Mouse (Mus musculus): ENCODE data around the gene Srp9.

The Srp9 gene

DNA sequence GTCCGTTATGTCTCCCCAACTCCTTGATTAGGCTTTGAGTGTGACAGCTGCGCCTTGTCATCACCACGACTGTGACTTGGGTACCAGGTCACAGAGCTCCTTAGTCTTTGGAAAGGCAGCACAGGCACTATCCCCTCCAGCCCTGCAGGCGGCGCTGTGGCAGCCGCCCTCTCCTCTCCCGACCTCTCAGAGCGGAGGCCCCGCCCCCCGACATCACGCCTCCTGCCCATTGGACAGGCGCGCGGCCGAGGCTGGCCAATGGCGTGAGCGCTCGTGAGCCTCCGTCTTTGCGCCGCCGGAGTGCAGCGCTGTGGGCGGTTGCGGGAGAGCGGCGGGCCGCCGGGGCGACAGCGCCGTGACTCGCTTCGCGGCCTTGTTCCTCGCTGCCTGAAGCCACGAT, at the start of gene Srp9:
Gene Srp9, plus strand, starts transcription at position 232 of the 400 bp plus-strand sequence.
- DNase-seq, result peak; percentile 99

DNA sequence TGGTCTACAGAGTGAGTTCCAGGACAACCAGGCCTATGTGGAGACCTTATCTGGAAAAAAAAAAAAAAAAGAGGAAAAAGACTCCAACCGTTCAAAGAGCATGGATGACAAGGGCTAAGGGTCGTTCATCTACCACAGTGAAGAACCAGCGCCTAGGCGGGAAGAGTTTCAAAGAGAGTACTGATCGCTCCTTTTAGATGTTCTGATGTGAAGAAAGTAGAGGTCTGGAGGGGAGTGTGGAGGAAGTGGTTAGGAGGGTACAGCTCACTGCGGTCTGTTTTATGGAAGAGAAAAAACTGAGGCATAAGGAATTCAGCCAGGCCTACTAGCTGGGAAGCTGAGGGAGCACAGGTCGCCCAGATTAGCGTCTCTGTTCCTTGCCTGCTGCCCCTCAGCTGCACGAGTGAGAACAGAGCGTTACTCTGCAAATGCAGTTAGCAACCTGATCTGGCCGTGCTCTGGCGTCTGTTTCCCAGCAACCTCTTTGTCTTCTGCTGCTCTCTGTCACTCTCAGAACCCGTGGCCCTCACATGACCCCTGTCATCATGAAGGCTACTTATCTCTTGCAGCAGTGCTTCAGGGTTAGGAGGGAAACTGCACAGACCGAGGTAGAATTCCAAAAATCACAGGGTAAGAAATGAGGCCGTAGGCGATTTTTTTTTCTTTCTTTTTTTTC, 42.7 kb upstream of the Srp9 start:
- no peak for DNase-seq

DNA sequence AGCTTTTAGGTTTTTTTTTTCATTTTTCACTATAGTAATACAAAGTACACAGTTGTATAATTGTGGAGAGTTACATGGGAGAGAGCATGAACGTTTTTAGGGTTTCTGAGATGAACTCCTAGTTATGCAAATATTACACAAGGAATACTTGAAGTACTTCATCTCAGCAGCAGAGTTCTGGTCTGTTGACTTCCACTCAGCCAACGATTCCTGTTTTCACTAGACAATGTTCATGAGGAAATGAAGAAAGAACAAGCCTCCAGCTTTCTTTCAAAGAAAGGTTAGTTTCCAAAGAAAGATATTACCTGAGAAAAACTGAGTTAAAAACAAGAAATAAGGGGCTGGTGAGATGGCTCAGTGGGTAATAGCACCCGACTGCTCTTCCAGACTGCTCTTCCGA, 41.1 kb upstream of the Srp9 start:
- DNase-seq, result no peak

DNA sequence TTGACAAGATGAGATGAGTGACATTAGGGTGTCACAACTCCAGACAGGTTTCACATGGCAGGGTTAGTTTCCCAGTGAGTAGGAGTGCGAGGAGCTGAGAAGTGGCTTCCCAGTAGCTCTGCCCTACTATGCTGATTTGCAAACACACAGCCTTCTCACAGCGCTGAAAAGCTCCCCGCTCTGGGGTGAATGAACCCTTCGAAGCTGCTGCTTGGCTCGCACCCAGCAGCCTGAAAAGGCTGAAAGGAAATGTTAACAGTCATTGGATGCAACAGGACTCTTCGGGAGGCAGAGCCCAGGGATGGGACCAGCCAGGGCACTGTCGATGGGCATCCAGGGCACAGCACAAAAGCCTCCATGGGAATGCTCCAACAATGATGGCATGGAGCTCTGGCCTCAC, 37.8 kb upstream of the Srp9 start:
- peak; percentile 68 for DNase-seq

DNA sequence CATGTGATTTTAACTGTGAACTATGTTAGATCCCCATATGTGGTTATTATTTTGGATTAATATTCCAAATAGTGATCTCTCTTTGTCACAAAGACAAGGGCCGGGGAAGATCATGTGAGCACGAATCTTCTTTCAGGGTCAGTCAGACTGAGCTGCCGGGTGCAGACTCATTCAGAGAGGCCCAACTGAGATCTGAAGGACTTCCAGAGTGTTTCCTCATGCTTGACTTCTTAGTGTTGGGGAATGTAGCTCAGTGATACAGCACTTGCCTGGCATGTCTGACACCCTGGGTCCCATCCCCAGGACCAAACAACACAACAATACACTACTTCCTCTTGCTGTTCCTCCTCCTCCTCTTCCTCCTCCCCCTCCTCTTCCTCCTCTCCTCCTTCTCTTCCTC, 37.2 kb upstream of the Srp9 start:
- no peak for DNase-seq

DNA sequence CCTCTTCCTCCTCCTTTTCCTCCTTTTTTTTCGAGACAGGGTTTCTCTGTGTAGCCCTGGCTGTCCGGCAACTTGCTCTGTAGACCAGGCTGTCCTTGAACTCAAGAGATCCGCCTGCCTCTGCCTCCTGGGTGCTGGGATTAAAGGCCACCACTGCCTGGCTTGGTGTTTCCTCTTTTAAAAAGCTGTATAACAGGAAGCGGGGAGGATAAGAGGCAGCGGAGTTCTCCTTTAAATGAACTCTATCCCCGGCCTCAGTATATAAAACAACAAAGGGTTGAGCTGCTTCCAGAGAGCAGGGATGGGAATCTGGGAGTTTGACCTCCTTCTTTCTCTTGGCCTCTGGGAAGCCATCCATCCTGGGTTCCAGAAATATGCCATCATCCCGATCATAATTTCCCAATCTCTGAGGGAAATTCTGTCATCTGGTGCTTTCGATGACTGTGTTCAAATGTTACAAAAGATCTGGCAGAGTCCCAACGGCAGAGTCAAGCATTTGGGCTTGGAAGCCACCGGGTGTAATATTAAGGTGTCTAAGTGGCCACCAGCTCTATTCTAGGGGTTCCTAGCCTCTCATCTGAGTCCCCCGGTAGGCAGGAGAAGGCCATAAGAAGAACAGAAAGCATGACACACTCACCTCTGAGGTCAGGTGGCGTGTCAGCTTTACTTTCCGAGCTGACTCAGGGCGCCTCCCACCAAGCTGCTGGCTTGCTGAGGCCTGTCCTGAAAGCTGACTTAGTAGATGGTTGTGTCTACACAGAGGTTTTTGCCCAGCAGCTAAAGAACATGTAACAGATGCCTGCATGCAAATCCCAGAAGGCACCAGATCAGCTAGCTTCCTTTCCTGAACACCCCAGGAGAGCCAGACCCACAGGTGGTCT, 36.5 kb upstream of the Srp9 start:
- no peak for DNase-seq

DNA sequence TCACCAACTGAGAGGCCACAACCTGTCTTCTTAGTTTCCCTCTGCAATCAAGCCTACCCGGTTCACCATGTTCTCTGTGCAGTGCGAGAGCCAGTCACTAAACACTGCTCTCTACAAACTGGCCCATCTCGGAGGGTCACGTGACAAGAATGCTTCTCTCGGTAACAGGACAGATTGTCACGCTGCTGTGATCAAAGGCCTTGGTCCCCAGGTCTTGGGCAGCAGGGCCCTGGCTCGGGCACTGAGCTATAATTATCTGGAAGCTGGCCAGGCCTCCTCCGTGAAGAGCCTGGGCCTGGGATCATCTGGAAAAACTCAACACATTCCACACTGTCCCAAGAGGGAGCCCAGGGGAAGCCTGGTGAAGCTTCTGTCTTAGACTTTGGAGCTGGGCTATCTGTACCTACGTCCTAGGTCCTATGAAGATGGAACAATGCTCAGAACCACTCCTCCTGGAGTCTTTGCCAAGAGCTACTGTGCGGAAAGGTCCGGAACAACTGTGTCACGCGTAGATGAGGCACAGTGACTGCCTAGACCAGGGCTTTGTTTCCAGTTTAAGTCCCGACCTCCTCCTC, 35.6 kb upstream of the Srp9 start:
- DNase-seq, result peak; percentile 64

DNA sequence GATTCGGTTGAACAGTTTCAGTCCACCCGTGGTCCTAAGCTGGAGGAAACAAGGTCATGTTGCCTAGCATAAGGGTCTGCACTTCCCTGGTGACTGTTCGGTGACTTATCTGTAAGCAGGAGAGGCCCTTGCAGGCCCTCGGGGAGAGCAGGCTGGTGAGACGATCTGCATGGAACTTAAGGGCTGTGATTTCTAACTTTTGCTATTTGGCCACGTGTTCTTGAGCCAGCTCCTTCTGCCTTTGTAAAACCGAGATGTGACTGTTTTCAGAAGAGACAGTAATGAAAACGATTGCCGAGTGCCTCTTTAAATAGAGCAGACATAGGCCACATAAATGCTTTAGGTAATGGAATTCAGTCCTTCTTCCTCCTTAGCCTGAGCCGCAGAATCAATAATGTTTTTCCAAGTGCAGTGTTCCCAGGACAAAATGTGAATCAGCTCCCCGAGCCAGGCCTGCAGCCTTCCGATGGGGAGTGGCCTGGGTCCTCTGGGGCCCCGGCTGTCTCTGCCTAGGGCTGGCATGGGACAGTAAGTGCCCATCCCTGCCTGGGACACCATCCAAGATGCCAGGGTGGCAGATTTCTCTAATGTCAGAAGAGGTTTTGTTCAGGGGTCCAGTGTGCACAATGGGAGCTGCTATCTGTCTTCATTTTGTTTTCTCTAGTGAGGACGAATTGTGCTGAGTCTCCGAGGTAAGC, 34.8 kb upstream of the Srp9 start:
- no peak for DNase-seq

DNA sequence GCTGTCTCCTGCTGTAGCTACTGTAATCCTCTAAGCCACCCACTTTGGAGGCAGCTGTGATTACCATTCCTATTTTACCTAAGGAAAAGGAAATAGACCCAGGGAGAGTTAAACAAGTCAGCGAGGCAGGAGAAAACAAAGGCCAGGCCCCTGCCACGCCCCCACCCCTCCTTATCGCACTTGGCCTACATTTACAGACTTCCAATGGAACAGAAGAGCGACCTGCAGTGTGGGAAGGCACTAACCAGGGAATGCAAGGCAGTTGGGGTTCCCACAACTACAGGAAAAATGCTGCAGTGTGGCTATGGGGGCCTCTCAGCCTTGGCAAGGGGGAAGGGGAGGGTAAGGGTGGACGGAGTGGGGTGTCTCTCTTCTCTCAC, 34.2 kb upstream of the Srp9 start:
- no peak for DNase-seq

DNA sequence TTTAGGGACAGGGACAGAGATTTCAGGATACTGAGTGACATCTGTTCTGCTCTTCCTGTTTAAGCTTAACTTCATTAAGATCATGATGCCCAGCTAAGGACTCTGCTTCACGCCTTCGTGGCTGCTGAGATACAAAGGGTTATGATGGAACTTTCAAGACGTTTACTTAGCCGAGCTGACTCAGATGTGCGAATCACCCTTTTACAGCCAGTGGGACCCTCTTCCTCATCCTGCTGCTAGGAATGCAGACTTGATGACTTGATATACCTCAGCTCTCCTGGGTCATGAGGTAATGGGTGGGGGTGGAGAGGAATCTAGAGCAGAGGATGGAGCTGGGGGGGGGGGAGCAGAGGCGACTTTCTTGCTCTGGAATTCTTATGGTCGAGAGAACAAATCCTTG, 33.3 kb upstream of the Srp9 start:
- DNase-seq, result no peak

DNA sequence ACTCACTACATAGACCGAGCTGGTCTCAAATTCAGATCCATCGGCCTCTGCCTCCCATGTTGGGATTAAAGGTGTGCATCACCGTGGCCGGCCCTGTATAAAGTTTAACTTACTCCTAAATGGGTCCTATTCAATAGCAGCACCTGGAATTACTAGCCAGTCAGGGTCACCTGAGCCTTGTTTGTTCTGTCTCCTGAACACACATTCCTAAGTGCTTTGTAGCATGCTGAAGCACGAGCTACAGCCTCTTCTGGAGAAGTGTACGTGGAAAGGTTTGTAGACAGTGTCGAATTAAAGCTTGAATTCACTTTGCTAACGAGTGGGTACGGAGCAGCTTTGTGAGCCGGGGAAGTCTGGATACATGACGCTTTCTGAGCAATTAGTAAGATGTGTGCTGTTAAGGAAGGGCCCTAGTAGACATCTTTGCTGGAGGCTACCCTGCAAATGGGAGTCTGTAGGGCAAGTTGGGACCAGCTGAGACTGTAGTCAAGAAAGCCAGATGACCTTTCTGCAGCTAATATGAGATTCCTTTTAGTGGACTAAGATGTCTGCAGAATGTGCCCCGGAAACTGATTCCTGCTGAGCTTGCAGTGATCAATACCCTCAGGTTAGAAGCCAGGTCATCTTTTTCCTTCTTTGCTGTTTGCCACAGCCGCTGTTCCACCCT, 32.7 kb upstream of the Srp9 start:
- no peak for DNase-seq

DNA sequence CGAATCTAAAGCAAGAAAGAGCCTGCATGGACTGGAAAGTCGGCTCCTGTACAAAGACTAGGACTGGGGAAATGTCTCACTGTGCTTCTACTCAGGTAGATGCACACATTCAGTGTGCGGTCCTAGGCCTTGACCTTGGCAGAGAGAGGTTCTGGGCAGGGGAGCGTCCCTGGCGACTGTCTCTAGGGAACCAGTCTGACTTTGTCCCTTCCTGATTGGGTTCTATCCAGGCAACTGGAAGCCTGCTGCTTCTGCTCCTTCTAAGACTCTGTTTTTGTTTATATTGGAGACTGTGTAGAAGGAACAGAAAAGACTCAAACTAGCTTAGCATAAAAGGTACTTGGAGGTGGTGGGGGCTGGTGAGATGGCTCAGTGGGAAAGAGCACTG, 32.1 kb upstream of the Srp9 start:
- no peak for DNase-seq

DNA sequence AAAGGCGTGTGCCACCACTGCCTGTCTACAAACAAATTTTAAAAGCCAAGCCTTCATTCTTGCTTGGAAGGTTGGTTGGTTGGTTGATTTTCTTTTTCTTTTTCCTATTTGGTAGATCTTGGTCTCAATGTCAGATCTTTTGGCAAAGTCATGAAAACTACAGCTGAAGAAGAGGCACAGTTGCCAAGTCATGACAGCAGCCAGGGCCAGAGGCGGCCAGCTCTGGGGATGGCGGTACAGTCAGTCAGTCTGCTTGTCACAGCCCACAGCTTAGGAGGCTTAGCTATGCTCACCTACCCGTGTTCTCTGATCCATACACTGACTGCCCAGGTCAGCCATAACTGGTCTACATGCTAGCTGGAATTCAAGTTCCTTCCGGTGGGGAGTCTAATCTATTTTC, 31.1 kb upstream of the Srp9 start:
- DNase-seq, result no peak

DNA sequence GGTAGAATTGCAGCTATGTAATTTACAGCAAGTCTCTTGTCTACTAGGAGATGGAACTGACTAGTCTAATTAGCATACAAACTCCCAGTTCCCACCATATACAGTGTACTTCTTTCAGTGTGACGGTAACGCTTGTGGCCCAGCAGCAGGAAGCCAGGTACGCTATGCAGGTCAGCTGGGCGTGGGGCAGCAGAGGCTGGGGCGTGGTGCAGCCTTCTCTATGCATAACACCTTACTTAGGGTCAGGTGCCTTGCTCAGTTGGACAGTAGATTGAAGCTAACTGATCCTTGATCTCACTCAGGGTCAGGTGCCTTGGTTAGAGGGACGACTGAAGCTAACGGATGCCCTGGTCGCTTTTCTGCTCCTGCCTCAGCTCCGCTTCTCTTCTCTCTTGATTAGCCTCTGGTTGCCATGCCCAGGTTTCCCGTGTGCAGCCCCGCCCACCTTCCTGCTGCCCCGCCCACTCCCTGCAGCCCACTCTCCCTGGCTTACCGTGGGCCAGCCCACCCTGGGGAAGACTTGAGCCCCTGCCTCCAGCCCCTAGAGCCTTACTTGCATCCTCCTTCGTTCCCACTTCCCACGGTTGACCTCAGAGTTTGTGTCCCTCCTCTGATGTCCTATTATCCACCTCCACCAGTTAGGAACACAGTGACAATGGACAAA, 29.9 kb upstream of the Srp9 start:
- DNase-seq, result no peak

DNA sequence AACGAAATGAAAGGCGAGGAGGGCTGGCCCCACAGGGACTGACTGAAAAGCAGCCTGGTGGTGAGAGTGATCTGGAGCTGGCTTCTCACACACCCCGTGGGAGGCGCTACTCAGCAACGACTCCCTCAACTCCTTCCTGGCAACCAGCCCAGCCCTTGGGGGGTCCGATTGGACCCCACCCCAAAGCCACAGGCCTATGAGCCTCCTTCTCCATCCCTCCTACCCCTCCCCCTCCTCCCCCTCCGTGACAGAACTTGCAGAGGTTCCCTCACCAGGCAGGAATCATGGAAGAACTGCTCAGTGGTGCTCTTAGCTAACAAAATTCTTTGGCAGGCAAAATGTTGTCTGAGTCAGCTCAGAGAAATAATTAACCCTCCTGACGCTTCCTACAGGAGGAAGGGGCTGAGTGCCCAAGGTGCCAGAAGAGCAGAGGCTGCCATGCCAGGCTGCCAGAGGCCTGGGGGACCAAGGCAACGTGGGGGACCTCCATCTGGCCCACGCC, 29.2 kb upstream of the Srp9 start:
- peak; percentile 72 for DNase-seq

DNA sequence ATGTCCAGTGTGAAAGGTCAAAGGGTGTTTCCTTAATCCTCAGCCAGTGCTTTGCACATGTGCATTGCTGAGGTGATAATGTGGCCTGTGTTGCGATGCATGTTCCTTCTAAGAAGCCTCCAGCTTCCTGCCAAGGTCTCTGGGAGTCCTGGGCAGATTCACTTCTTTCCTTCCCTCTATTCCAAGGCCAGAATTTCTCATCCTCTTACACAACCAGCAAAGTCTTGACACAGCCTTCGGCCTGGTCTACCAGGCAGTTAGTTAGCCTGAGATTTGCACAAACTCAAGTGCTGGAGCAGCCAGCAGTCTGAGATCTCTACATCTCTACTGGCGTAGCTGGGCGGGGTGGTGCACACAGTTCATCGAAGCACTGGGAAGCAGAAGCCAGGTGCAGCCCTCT, 27.8 kb upstream of the Srp9 start:
- DNase-seq, result no peak

DNA sequence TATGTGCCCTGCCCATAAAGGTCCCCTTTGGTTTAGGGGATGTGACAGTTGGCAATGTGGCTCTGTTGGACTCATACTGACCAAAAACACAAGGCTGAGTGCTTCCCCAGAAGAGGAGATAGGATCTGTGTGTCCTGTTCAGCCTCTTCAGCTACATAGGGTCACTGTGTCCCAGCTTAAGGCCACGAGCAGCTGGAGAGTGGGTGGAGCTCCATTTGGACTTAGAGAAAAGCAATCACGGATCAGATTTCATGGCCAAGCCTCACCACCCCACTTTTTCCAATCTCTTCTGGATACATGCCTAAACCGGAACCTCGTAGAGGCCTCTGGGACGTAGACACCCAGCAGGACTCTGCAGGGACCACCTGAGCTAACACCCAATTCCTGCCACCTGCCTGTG, 25.5 kb upstream of the Srp9 start:
- DNase-seq, result no peak

DNA sequence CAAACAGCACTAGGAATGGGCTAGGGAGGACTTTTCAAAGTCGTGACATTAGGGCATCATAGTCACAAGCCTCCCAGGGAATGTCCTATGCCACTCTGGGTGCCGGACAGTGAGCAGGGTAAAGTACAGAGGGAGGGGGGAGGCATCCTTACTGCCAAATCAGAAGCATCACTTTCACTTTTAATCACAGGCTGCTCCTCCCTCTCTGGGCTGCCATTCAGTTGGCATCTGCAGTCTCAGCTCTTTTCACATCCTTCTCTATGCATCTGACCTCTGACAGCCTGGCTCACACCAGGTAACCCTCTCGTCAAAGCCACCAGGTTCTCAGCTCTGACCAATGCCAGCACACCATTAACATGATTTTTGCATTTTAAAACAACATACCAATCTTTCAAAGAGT, 24.1 kb upstream of the Srp9 start:
- DNase-seq, result no peak

DNA sequence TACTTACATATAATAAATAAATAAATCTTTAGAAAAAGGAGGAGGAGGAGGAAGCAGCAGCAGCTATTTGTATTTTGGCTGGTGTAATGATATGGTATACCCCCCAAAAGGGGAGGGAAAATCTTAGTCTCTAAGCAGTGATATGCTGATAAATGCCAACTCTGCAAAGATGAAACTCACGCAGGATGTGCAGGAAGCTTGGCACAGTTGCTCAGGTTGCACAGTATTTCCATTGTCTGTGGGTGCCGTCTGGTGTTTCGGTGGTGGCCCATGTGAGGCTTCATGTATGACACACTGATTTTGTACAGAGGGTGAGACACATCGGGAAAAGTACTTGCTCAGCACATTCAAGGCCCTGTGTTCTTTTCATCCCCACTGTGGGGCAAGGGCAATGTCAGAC, 23.1 kb upstream of the Srp9 start:
- no peak for DNase-seq

DNA sequence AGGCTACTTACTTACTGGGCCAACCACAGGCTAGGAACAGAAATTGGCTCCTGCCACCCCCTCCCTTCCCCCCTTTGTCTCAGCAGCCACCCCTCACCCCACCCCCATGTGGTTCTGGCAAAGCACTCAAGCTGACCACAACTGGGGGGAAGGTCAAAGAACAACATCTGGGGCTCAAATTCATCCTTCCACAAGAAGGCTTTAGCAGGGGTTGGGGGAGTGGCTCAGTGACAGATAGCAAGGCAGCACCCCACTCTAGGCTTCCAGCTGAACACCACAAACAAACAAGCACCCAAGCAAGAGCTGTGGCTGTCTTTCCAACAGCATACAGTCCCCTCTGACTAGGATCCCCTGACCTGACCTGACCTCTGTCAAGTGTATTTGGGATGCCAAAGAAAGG, 21.8 kb upstream of the Srp9 start:
- no peak for DNase-seq

DNA sequence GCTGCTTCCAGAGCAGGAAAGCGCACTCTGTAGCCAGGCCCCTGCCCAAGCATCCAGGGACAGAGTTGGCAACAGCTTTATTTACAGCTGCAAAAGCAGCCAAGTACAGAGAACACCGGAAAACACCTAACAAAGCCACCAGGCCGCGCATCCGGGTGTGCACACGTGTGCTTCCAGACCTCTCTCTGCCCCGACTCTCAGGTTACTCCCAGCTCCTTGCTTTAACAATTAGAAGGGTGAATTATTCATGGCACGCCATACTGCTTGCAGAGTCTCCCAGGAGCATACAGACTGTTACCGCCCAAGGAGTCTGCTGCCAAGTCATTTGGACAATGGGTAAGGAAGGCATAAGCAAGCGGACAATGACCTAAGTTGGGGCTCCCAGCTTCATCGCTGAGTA, 21.1 kb upstream of the Srp9 start:
- no peak for DNase-seq

DNA sequence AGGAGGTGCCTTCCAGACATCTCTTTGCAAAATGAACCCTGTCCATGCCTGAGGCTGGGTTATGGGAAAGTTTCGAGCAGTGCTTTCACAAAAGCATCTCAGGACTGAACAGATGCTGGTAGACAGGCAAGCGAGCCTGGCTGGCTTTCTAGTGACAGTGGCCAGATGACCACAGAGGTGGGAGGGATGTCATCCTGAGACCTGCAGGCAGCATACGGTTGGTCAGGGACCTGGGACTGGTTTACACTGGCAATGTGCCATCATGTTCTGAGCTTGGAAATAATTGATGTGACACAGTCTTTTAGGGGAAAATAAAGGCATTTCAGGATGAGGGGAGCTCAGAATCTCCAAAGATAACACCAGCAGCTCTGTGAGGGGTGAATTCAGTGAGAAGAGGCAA, 19.5 kb upstream of the Srp9 start:
- no peak for DNase-seq

Measured in kidney, postnatal 10 days (tissue).